Mouse (Mus musculus) forebrain, embryonic 16.5 days (tissue): ENCODE data around the gene Sf3a2. TPM values are rescaled to one million over a fixed set of nuclear protein-coding genes. Genes with fewer than 3 reads are reported as not detected.
A peak's percentile ranks its signal among the peaks of the same experiment; 100 is the strongest.
"Not testable (repeated sequence)": the region's sequence is repeated elsewhere in the genome, so short reads cannot be mapped to it uniquely, and the experiment has no call there.

ENCODE experiments used
- ATAC-seq: fragments of 200-750 bp; cut with Nextera tagmentation; 2 replicates; pipeline ENCODE4 v1.8.0; 2017; ENCODE audit warnings: mild to moderate bottlenecking, moderate library complexity
- H3K27ac ChIP-seq: fragments of 300-500 bp; sonication (generic); 2 replicates; pipeline ENCODE4 v1.5.1; 2014; ENCODE audit warnings: low read length, control low read depth
- H3K27me3 ChIP-seq: fragments of 300-500 bp; sonication (generic); replicated peaks from 2 replicates; pipeline ENCODE4 v1.6.1; 2014; ENCODE audit warnings: low read length; ENCODE audit not compliant: control insufficient read depth, insufficient read depth
- H3K36me3 ChIP-seq: fragments of 300-500 bp; sonication (generic); 2 replicates; pipeline ENCODE4 v1.6.1; 2014; ENCODE audit not compliant: control insufficient read depth, insufficient read depth
- H3K4me1 ChIP-seq: fragments of 300-500 bp; sonication (generic); replicated peaks from 2 replicates; pipeline ENCODE4 v1.6.1; 2014; ENCODE audit warnings: low read length; ENCODE audit not compliant: control insufficient read depth, insufficient read depth
- H3K4me2 ChIP-seq: fragments of 300-500 bp; sonication (generic); 2 replicates; pipeline ENCODE4 v1.6.1; 2014; ENCODE audit warnings: mild to moderate bottlenecking, low read length, control low read depth
- H3K4me3 ChIP-seq: fragments of 300-500 bp; sonication (generic); replicated peaks from 2 replicates; pipeline ENCODE4 v1.5.1; 2014; ENCODE audit warnings: mild to moderate bottlenecking, low read length, control low read depth
- H3K9ac ChIP-seq: fragments of 300-500 bp; sonication (generic); replicated peaks from 2 replicates; pipeline ENCODE4 v1.6.1; 2014; ENCODE audit warnings: low read depth, low read length, control low read depth
- H3K9me3 ChIP-seq: fragments of 300-500 bp; sonication (generic); 2 replicates; pipeline ENCODE4 v1.6.1; 2016; ENCODE audit warnings: low read length; ENCODE audit not compliant: control insufficient read depth
- WGBS: fragments of 180-500 bp; shearing (Covaris S2); extraction: QIAGEN DNeasy Blood & Tissue Kit; methylation state at CpG from one replicate; pipeline ENCODE4 v1.1.7; 2014; 5-methylcytosine and 5-hydroxymethylcytosine counted together
- polyA plus RNA-seq: library from polyadenylated mRNA; unstranded; fragments of >200 nt; fragmentation: Nextera tagmentation; extraction: Ambion mirVana; gene quantifications from 2 replicates; pipeline ENCODE4 v1.2.1, GENCODE M21; 2015

Sf3a2 gene
- polyA plus RNA-seq, 1 experiment from 2014 or later: 65.1 TPM

GRCm38 (mm10) chr10:80824827-80825226 lies 26.8 kb downstream of the Sf3a2 start:
- 82% methylated on average over 2 of the region's 2 CpGs for WGBS
- ATAC-seq: no peak

DNA sequence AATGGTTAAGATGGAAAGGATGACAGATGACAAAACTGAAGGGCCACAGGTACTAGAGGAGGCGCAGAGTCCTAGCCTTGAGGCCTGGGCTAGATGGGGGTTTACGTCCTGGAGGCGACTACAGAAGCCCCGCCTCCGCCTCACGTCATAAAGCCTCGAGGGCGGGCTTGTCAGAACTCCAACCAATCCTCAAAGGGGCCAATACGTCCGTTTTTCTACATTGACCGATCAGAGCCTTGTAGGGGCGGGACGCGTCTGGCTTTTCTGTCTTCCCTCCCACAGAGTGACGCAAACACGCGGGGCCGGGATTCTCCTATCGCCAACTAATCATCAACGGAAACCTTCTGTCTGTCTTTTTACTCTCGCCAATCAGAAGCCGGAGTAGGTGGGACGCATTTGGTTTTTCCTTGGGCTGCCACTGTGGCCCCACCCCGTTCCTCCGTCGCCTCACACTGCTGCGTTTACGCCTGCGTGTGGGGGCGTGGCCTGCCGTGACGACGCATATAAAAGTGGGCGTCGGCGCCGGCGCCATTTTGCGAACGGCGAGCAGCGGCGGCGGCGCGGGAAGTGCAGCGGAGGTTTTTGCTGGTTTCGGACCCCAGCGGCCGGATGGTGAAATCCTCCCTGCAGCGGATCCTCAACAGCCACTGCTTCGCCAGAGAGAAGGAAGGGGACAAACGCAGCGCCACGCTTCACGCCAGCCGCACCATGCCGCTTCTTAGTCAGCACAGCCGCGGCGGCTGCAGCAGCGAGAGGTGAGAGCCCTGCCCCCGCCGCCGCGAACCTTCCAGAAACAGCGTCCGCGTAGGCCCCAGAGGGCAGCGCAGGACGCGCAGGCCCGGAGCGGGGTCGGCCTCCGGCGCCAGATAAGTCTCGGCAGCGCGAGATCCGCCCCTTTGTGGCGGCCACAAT lies 28.4 kb downstream of the Sf3a2 start, which contains the start of gene Oaz1:
Gene Oaz1, plus strand, starts transcription at position 506 of the 912 bp plus-strand sequence.
- WGBS: under 1% methylated on average over 79 of the region's 82 CpGs
- ATAC-seq: peak; percentile 98
- H3K9me3 ChIP-seq: no peaks in the 10 kb centered on the region

More at GRCm38 (mm10) chr10:80824827-80825226, 26.8 kb downstream of the Sf3a2 start:
- Histone ChIP-seq H3K9ac (no peak overlapping the region), H3K27ac (no peak overlapping the region), H3K9me3 (no peaks in the 10 kb centered on the region), H3K36me3 (peaks cover 7% of the 10 kb centered on the region), H3K4me1 (peaks cover 23% of the 10 kb centered on the region), H3K27me3 (no peaks in the 10 kb centered on the region), H3K4me2 (no peak overlapping the region), H3K4me3 (no peak overlapping the region)

GRCm38 (mm10) chr10:80827063-80827869 lies 29.3 kb downstream of the Sf3a2 start:
- Histone ChIP-seq H3K4me2 (peak overlapping the region; percentile 96), H3K27me3 (no peaks in the 10 kb centered on the region), H3K27ac (peak overlapping the region; percentile 92), H3K9me3 (no peaks in the 10 kb centered on the region), H3K4me3 (peak overlapping the region; percentile 84), H3K36me3 (peaks cover 10% of the 10 kb centered on the region), H3K4me1 (peaks cover 25% of the 10 kb centered on the region), H3K9ac (peak overlapping the region; percentile 90)
- no peak for ATAC-seq
- WGBS: 10% methylated on average over 29 of the region's 29 CpGs

More for the DNA sequence above, 28.4 kb downstream of the Sf3a2 start, which contains the start of gene Oaz1:
- peak within 1 kb of the TSS; percentile 90 for H3K9ac ChIP-seq
- H3K36me3 ChIP-seq: peaks cover 10% of the 10 kb centered on the region
- H3K4me3 ChIP-seq: peak within 1 kb of the TSS; percentile 84
- peak within 1 kb of the TSS; percentile 96 for H3K4me2 ChIP-seq
- peak within 1 kb of the TSS; percentile 92 for H3K27ac ChIP-seq
- peaks cover 25% of the 10 kb centered on the region for H3K4me1 ChIP-seq
- no peaks in the 10 kb centered on the region for H3K27me3 ChIP-seq

DNA sequence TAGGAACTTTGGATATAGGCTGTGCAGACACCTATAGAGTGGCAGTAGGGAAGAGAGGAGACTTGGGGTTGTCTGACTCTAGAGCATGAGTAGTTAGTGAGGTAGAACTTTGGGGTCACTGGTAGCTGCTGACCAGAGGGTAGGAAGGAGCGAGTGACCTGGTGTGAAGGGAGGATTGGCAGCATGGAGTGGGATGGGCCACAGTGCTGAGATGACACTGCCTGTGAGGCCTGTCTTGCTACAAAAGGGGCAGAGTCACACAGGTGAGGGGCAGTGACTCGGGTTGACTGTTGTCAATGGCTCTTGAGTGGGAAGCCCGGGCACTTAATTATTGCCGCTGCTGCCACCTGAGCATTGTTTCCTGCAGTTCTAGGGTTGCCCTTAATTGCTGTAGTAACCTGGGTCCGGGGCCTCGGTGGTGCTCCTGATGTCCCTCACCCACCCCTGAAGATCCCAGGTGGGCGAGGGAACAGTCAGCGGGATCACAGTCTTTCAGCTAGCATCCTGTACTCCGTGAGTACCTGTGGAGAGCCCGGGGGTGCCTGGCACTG lies 29.9 kb downstream of the Sf3a2 start:
- ATAC-seq: no peak
- Histone ChIP-seq H3K9ac (peak overlapping the region; percentile 90), H3K4me3 (peak overlapping the region; percentile 84), H3K27ac (no peak overlapping the region), H3K27me3 (no peaks in the 10 kb centered on the region), H3K4me2 (peak overlapping the region; percentile 96), H3K4me1 (peaks cover 25% of the 10 kb centered on the region), H3K36me3 (peaks cover 10% of the 10 kb centered on the region), H3K9me3 (no peaks in the 10 kb centered on the region)
- 78% methylated on average over 10 of the region's 10 CpGs for WGBS

- WGBS: 79% methylated on average over 7 of the region's 9 CpGs
- not testable (repeated sequence) for H3K27ac ChIP-seq, ATAC-seq, H3K4me3 ChIP-seq, H3K27me3 ChIP-seq, H3K9ac ChIP-seq, H3K9me3 ChIP-seq
- Histone ChIP-seq H3K36me3 (peaks cover 10% of the 10 kb centered on the region), H3K4me1 (peaks cover 25% of the 10 kb centered on the region), H3K4me2 (0 out of 2 replicates have a peak overlapping the region, but pooled peaks have one; percentile 96)
Observed at GRCm38 (mm10) chr10:80828587-80828986, 30.6 kb downstream of the Sf3a2 start.

GRCm38 (mm10) chr10:80829359-80830278 lies 31.6 kb downstream of the Sf3a2 start:
- WGBS: 57% methylated on average over 1 of the region's 1 CpGs
- H3K4me2 ChIP-seq: no peak overlapping the region
- no peak overlapping the region for H3K4me3 ChIP-seq
- H3K27me3 ChIP-seq: no peaks in the 10 kb centered on the region
- no peaks in the 10 kb centered on the region for H3K9me3 ChIP-seq
- no peak overlapping the region for H3K27ac ChIP-seq
- ATAC-seq: no peak
- H3K9ac ChIP-seq: no peak overlapping the region
- peaks cover 10% of the 10 kb centered on the region for H3K36me3 ChIP-seq
- peaks cover 25% of the 10 kb centered on the region for H3K4me1 ChIP-seq

- Histone ChIP-seq H3K4me3 (no peak overlapping the region), H3K4me1 (peaks cover 23% of the 10 kb centered on the region), H3K9me3 (no peaks in the 10 kb centered on the region), H3K9ac (no peak overlapping the region), H3K36me3 (peaks cover 10% of the 10 kb centered on the region), H3K27me3 (no peaks in the 10 kb centered on the region), H3K27ac (no peak overlapping the region), H3K4me2 (no peak overlapping the region)
- WGBS: 5% methylated on average over 9 of the region's 9 CpGs
- ATAC-seq: no peak
Observed at GRCm38 (mm10) chr10:80831136-80831535, 33.1 kb downstream of the Sf3a2 start.

- Histone ChIP-seq H3K27ac (no peak overlapping the region), H3K27me3 (no peaks in the 10 kb centered on the region), H3K9ac (no peak overlapping the region), H3K4me3 (no peak overlapping the region), H3K4me2 (no peak overlapping the region), H3K36me3 (peaks cover 10% of the 10 kb centered on the region), H3K9me3 (no peaks in the 10 kb centered on the region), H3K4me1 (peaks cover 18% of the 10 kb centered on the region)
- WGBS: 52% methylated on average over 7 of the region's 7 CpGs
- ATAC-seq: no peak
Observed at GRCm38 (mm10) chr10:80832818-80833217, 34.8 kb downstream of the Sf3a2 start.
